Mouse (Mus musculus) intestine, postnatal 0 days (tissue): ENCODE measurements at regions not wholly inside any gene's neighbourhood (a gene's known extent, or its start where the extent isn't known, plus 50 kb on each side); places are given as distances from the start of the nearest gene placed in this dataset.

Experiments used
- ATAC-seq: fragments of 200-750 bp; cut with Nextera tagmentation; 2 replicates; pipeline ENCODE4 v1.8.0; 2017; ENCODE audit warnings: mild to moderate bottlenecking, moderate TSS enrichment, moderate library complexity
- H3K27ac ChIP-seq: fragments of 300-500 bp; sonication (generic); 2 replicates; pipeline ENCODE4 v1.5.1; 2014; ENCODE audit warnings: mild to moderate bottlenecking, low read depth, low read length, moderate library complexity
- H3K27me3 ChIP-seq: fragments of 300-500 bp; sonication (generic); replicated peaks from 2 replicates; pipeline ENCODE4 v1.6.1; 2014; ENCODE audit warnings: low read length, mixed read lengths; ENCODE audit not compliant: control insufficient read depth, insufficient read depth
- H3K36me3 ChIP-seq: fragments of 300-500 bp; sonication (generic); 2 replicates; pipeline ENCODE4 v1.6.1; 2014; ENCODE audit warnings: mild to moderate bottlenecking, moderate library complexity; ENCODE audit not compliant: control insufficient read depth, insufficient read depth
- H3K4me1 ChIP-seq: fragments of 300-500 bp; sonication (generic); replicated peaks from 2 replicates; pipeline ENCODE4 v1.6.1; 2014; ENCODE audit warnings: antibody characterized with exemption, low read length, mixed read lengths; ENCODE audit not compliant: control insufficient read depth, insufficient read depth
- H3K4me2 ChIP-seq: fragments of 300-500 bp; sonication (generic); replicated peaks from 2 replicates; pipeline ENCODE4 v1.6.1; 2014; ENCODE audit warnings: low read depth, mild to moderate bottlenecking, moderate library complexity
- H3K4me3 ChIP-seq: fragments of 300-500 bp; sonication (generic); 2 replicates; pipeline ENCODE4 v1.5.1; 2014; ENCODE audit warnings: low read depth, low read length
- H3K9ac ChIP-seq: fragments of 300-500 bp; sonication (generic); 2 replicates; pipeline ENCODE4 v1.6.1; 2014; ENCODE audit warnings: mild to moderate bottlenecking, low read depth, low read length
- H3K9me3 ChIP-seq: fragments of 300-500 bp; sonication (generic); 2 replicates; pipeline ENCODE4 v1.6.1; 2016; ENCODE audit warnings: mixed run types; ENCODE audit not compliant: control insufficient read depth
- CTCF ChIP-seq: sonication (generic); IDR thresholded peaks from 2 replicates; pipeline ENCODE4 v1.5.1; 2016; ENCODE audit warnings: low read depth, mild to moderate bottlenecking, control low read depth, antibody characterized with exemption, moderate library complexity
- WGBS: fragments of 180-500 bp; shearing (Covaris S2); extraction: QIAGEN DNeasy Blood & Tissue Kit; methylation state at CpG from one replicate; pipeline ENCODE4 v1.1.7; 2014; 5-methylcytosine and 5-hydroxymethylcytosine counted together

GRCm38 (mm10) chr4:67141896-67142295 is 314.5 kb downstream of the Tlr4 start:
- no peak overlapping the region for H3K9ac ChIP-seq
- H3K4me2 ChIP-seq: no peak overlapping the region
- no peaks in the 10 kb centered on the region for H3K27me3 ChIP-seq
- no peak overlapping the region for H3K27ac ChIP-seq
- 88% methylated on average over 2 of the region's 2 CpGs for WGBS
- TF ChIP-seq CTCF: no peak
- H3K36me3 ChIP-seq: no peaks in the 10 kb centered on the region
- no peak for ATAC-seq
- H3K9me3 ChIP-seq: no peaks in the 10 kb centered on the region
- no peak overlapping the region for H3K4me3 ChIP-seq
- H3K4me1 ChIP-seq: no peaks in the 10 kb centered on the region

DNA sequence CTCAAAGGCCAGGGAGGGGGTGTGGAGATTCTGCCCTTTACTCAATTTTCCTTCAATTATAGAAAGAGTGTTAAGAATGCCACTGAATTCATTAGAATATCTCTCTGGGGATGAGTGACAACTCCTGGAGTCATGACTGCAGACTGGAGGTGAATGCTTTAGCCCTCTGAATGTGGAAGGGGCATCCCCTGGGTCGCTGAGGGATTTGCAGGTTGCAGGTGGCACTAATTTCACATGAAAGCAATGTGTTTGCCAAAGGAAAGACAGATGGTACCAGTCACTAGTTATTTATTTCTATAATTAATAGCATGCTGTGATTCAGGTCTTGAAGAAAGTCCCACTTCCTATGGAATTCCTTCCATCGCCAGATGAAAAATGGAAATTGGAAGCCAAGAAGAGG is 321.1 kb downstream of the Tlr4 start:
- no peak for ATAC-seq
- Histone ChIP-seq H3K4me3 (no peak overlapping the region), H3K9me3 (no peaks in the 10 kb centered on the region), H3K36me3 (no peaks in the 10 kb centered on the region), H3K4me2 (no peak overlapping the region), H3K4me1 (no peaks in the 10 kb centered on the region), H3K27me3 (no peaks in the 10 kb centered on the region), H3K27ac (no peak overlapping the region), H3K9ac (no peak overlapping the region)
- WGBS: 75% methylated on average over 2 of the region's 2 CpGs
- TF ChIP-seq CTCF: no peak

DNA sequence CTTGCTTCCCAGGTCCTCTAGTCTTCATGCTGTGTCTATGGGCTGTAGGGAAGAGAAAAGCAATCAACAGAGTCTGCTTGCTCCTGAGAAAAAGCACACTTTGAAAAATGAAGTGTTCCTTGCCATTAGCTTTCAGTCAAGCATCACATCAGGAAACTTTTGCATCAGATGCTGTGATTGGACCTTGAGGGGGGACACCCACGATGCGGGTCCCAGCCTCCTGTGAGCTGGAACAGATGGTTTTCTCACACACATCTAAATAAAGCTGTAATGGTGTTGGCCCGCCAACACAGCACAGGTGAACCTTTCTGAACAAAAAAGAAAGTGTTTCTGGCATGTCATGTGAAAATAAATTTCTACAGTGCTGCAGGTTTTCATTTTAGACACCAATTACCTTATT is 335.3 kb downstream of the Tlr4 start:
- TF ChIP-seq CTCF: no peak
- no peak overlapping the region for H3K4me3 ChIP-seq
- ATAC-seq: no peak
- no peaks in the 10 kb centered on the region for H3K9me3 ChIP-seq
- no peaks in the 10 kb centered on the region for H3K27me3 ChIP-seq
- H3K4me1 ChIP-seq: no peaks in the 10 kb centered on the region
- no peak overlapping the region for H3K4me2 ChIP-seq
- WGBS: 87% methylated on average over 3 of the region's 3 CpGs
- H3K27ac ChIP-seq: no peak overlapping the region
- H3K9ac ChIP-seq: no peak overlapping the region
- no peaks in the 10 kb centered on the region for H3K36me3 ChIP-seq

- TF ChIP-seq CTCF: no peak
- WGBS: 31% methylated on average over 5 of the region's 5 CpGs
- Histone ChIP-seq H3K36me3 (no peaks in the 10 kb centered on the region), H3K4me1 (no peaks in the 10 kb centered on the region), H3K27ac (no peak overlapping the region), H3K9ac (no peak overlapping the region), H3K4me2 (no peak overlapping the region), H3K4me3 (no peak overlapping the region), H3K27me3 (no peaks in the 10 kb centered on the region), H3K9me3 (no peaks in the 10 kb centered on the region)
- ATAC-seq: peak; percentile 88
Observed at GRCm38 (mm10) chr4:67167720-67168119, 340.3 kb downstream of the Tlr4 start.

DNA sequence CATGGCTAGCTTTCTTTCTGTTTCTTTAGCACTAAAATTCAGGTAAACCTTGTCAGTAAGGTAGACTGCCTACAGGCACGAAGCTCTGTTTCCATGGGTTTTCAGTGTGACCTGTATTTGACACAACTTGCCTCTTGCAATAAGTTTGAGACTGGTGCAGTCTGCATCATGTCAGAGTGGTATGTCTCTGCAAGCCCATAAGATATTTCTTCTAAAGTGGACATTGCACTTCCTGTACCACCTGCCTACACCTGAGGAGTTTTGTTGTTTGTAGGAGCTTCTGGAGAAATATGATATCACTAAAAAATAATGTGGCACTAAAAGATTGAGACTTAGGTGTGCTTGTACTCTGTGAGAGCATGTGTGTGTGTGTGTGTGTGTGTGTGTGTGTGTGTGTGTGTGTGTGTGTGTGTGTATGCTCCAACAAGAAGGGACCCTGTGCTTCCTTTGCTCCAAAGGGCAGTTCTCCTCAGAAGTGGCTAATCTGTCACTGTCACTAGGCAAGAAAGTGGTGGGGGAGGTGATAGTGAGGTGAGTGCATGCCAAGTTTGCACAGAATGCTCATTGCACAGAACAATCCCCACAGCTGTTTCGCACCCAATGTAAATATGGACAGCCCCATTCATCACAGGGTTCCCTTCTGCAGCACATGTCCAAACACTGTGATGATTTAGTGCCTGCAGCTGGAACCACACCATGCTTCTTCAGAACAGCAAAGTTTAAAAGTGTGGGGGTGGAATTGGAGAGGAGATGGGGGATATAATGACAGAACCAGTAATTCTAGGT is 360.5 kb downstream of the Tlr4 start:
- no peak overlapping the region for H3K9ac ChIP-seq
- H3K9me3 ChIP-seq: no peaks in the 10 kb centered on the region
- TF ChIP-seq CTCF: no peak
- H3K4me1 ChIP-seq: no peaks in the 10 kb centered on the region
- H3K27me3 ChIP-seq: no peaks in the 10 kb centered on the region
- 26% methylated on average over 2 of the region's 2 CpGs for WGBS
- H3K4me2 ChIP-seq: no peak overlapping the region
- ATAC-seq: no peak
- H3K27ac ChIP-seq: no peak overlapping the region
- no peak overlapping the region for H3K4me3 ChIP-seq
- no peaks in the 10 kb centered on the region for H3K36me3 ChIP-seq

- Histone ChIP-seq H3K9ac (no peak overlapping the region), H3K4me3 (no peak overlapping the region), H3K27me3 (no peaks in the 10 kb centered on the region), H3K36me3 (no peaks in the 10 kb centered on the region), H3K4me1 (no peaks in the 10 kb centered on the region), H3K4me2 (no peak overlapping the region), H3K27ac (no peak overlapping the region), H3K9me3 (no peaks in the 10 kb centered on the region)
- ATAC-seq: no peak
- TF ChIP-seq CTCF: no peak
Observed at GRCm38 (mm10) chr4:67190536-67190935, 363.2 kb downstream of the Tlr4 start.

DNA sequence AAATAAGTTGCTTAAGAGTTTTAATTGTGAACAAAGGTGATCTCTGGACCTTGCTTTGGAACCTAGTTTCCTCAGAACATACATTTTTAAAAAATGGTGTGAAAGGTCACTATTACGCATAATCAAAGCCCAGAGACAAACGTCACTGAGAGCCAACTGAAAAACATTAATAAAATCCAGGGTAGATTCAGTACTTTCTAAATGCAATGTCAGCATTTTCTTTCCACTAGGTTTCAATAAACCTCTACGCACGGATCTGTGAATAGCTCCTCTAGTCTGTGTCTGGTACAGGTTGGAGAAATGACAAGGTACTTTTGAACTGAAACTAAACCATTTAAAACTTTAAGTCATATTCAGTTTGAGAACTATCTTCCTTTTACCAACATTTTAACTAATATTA is 367.0 kb downstream of the Tlr4 start:
- WGBS: 59% methylated on average over 4 of the region's 4 CpGs
- no peak for TF ChIP-seq CTCF

More for the DNA sequence above, 367.0 kb downstream of the Tlr4 start:
- no peaks in the 10 kb centered on the region for H3K27me3 ChIP-seq
- H3K4me3 ChIP-seq: no peak overlapping the region
- no peak for ATAC-seq
- H3K4me2 ChIP-seq: no peak overlapping the region
- no peaks in the 10 kb centered on the region for H3K4me1 ChIP-seq
- no peak overlapping the region for H3K27ac ChIP-seq
- no peaks in the 10 kb centered on the region for H3K9me3 ChIP-seq
- H3K36me3 ChIP-seq: no peaks in the 10 kb centered on the region
- H3K9ac ChIP-seq: no peak overlapping the region
